Mouse (Mus musculus): ENCODE data around the gene Zfand2a.

DNA sequence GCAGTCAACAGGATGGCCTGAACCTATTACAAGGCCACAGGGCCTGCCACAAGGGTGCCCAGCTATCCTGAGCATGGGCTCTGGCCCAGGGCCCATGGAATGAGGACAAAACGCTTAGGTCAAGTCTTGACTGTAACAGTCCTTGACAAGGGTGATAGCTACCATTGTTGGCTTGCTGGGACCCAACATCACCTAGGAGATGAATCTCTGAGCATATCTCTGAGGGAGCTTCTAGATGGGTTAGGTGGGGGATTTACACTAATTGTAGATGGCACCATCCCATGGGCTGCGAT, 42.7 kb downstream of the Zfand2a start:
- TF ChIP-seq CTCF (IDR thresholded peaks at IDR 0.05; ENCODE audit: low read depth) (no peak), EP300 (IDR thresholded peaks at IDR 0.05; ENCODE audit: low read depth) (no peak)
